Mouse (Mus musculus): ENCODE results near the gene Lrmda. TPM values are rescaled to one million over a fixed set of nuclear protein-coding genes. Genes with fewer than 3 reads are reported as not detected.

The Lrmda gene
- polyA plus RNA-seq, 1 experiment from 2014 or later: 0.94 TPM

DNA sequence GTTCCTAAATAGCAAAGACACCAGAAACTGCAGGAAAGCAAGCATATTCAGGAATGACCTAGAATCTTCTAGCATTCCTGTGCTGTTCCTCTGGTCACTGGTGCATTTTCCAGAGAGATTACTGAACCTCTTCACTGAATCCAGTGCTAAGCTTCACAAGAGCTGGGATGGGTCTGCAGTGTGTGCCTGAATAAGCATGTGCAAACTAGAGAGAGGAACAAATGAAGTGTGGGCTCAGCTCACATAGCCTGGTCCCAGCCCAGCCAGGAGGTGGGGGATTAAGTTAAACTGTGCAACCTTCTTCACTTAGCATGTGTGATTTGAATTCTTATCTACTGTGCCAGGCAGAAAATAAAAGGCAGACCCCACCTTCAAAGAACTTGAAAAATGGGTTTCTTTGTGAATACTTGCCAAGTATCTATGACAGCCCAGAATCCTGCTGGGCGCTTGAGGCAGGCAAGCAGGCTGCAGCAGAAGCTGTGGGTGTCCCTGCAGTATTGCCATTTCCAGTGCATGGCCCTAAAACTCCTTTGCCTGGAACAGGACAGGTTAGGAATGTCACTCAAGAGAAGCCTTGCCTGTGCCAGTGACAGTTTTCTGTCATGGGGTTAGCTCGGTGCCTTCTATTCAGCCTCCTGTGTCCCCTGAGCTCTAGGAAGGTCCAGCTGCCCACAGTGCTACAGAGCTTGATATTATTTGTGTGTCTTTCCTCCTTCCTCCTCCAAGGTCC, 426.5 kb downstream of the Lrmda start:
- WGBS: 74% methylated on average over 2 of the region's 2 CpGs
- H3K4me1 ChIP-seq (ENCODE audit: control insufficient read depth, insufficient read depth, low read length): peaks cover 13% of the 10 kb centered on the region
- no peaks in the 10 kb centered on the region for H3K36me3 ChIP-seq (ENCODE audit: control insufficient read depth, insufficient read depth, low read length)
- ATAC-seq (ENCODE audit: insufficient read depth, low FRiP score): no peak
- H3K4me3 ChIP-seq (replicated peaks; ENCODE audit: low read length): no peak overlapping the region
- no peaks in the 10 kb centered on the region for H3K9me3 ChIP-seq (replicated peaks; ENCODE audit: control insufficient read depth, low read length)
- no peak overlapping the region for H3K9ac ChIP-seq (ENCODE audit: low read length)
- H3K27ac ChIP-seq (ENCODE audit: low read length): no peak overlapping the region
- no peak overlapping the region for H3K4me2 ChIP-seq (ENCODE audit: low read depth, low read length)
- no peaks in the 10 kb centered on the region for H3K27me3 ChIP-seq (ENCODE audit: control insufficient read depth, insufficient read depth, low read length)

DNA sequence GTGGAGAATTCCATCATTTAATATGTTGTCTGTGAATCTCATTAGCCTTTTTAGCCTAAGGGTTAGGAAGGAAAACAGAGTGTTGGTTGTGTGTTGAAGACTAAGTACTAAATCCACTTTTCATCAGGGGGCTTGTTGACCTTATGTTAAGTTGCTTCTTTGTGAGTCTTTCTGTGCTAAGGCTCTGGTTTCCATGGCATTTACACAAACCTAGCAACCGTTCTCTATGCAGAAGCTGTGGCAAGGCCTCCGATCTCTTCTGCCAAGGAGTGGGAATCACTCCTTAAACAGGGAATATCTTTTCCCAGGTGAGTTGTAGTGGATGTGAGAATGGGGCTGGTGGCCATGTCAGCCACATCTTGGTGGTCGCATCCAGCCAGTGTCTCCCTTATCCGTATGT, 432.1 kb downstream of the Lrmda start:
- Histone ChIP-seq H3K27me3 (ENCODE audit: control insufficient read depth, insufficient read depth, low read length) (no peaks in the 10 kb centered on the region), H3K4me3 (replicated peaks; ENCODE audit: low read length) (no peak overlapping the region), H3K36me3 (ENCODE audit: control insufficient read depth, insufficient read depth, low read length) (no peaks in the 10 kb centered on the region), H3K4me1 (ENCODE audit: control insufficient read depth, insufficient read depth, low read length) (no peaks in the 10 kb centered on the region), H3K9ac (ENCODE audit: low read length) (no peak overlapping the region), H3K27ac (ENCODE audit: low read length) (no peak overlapping the region), H3K9me3 (replicated peaks; ENCODE audit: control insufficient read depth, low read length) (no peaks in the 10 kb centered on the region), H3K4me2 (ENCODE audit: low read depth, low read length) (no peak overlapping the region)
- WGBS: 91% methylated on average over 4 of the region's 4 CpGs
- no peak for ATAC-seq (ENCODE audit: insufficient read depth, low FRiP score)

DNA sequence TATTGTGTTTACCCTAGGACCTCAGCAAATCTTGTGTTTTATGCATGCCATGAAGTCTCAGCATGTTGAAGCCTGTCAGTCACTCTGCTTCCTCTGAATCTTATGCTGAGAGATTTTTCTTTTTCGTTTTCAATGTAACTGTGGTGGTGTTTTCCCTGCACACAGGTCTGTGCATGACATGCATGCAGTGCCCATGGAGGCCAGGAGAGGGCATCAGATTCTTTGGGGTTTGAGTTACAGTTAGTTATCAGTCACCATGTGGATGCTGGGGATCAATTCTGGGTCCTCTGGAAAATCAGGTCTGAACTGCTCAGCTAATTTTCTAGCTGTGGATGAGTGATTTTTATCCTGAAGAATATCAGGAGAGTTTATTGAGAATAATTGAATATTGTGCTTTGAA, 444.8 kb downstream of the Lrmda start:
- Histone ChIP-seq H3K4me3 (replicated peaks; ENCODE audit: low read length) (no peak overlapping the region), H3K4me1 (ENCODE audit: control insufficient read depth, insufficient read depth, low read length) (no peaks in the 10 kb centered on the region), H3K36me3 (ENCODE audit: control insufficient read depth, insufficient read depth, low read length) (no peaks in the 10 kb centered on the region), H3K4me2 (ENCODE audit: low read depth, low read length) (no peak overlapping the region), H3K27ac (ENCODE audit: low read length) (no peak overlapping the region), H3K27me3 (ENCODE audit: control insufficient read depth, insufficient read depth, low read length) (no peaks in the 10 kb centered on the region), H3K9ac (ENCODE audit: low read length) (no peak overlapping the region), H3K9me3 (replicated peaks; ENCODE audit: control insufficient read depth, low read length) (peaks cover 5% of the 10 kb centered on the region; the same call in 1 of the 2 replicates)
- no peak for ATAC-seq (ENCODE audit: insufficient read depth, low FRiP score)
- WGBS: 67% methylated on average over 1 of the region's 1 CpGs

DNA sequence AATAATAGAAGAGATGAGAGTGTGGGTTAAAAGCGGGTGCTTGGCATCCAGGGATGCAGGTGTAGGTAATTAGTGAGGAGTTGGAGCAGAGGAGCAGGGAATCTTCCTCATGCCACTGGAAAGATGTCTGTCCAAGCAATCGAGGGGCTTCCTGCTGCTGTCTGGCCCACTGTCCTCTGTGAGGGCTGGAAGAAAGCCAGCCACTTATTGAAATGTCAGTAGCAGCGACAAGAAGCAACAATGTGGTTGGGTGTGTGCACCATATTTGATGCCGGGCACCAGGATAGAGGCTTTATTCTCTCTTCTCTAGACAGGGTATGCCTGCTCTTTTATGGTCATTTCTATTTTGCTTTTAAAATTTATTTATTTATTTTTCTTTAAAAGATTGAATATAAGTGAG, 451.5 kb downstream of the Lrmda start:
- Histone ChIP-seq H3K9me3 (replicated peaks; ENCODE audit: control insufficient read depth, low read length) (no peaks in the 10 kb centered on the region), H3K9ac (ENCODE audit: low read length) (no peak overlapping the region), H3K27ac (ENCODE audit: low read length) (no peak overlapping the region), H3K27me3 (ENCODE audit: control insufficient read depth, insufficient read depth, low read length) (no peaks in the 10 kb centered on the region), H3K4me2 (ENCODE audit: low read depth, low read length) (no peak overlapping the region), H3K4me1 (ENCODE audit: control insufficient read depth, insufficient read depth, low read length) (no peaks in the 10 kb centered on the region), H3K36me3 (ENCODE audit: control insufficient read depth, insufficient read depth, low read length) (no peaks in the 10 kb centered on the region), H3K4me3 (replicated peaks; ENCODE audit: low read length) (no peak overlapping the region)
- 61% methylated on average over 4 of the region's 4 CpGs for WGBS
- no peak for ATAC-seq (ENCODE audit: insufficient read depth, low FRiP score)

DNA sequence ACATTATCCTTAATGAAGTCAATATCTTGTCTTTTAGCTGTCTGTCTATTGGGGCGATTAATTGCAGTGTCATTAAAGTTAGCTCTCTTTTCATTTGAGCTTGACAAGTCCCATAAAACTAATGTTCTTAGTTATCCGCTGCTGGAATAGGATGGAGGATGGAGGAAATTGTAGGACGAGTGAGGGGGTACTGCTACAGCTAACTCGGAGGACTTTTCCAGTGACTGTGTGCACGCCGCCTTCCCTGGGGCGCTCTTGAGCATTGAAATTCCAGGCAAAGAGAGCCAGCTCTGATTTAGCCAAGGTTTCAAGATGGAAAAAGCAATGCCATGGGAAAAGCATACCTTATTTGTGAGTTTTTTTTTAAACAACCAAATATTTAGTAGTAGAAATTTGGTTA, 453.9 kb downstream of the Lrmda start:
- 70% methylated on average over 7 of the region's 7 CpGs for WGBS
- ATAC-seq (ENCODE audit: insufficient read depth, low FRiP score): no peak
- no peak overlapping the region for H3K4me3 ChIP-seq (replicated peaks; ENCODE audit: low read length)
- H3K4me1 ChIP-seq (ENCODE audit: control insufficient read depth, insufficient read depth, low read length): no peaks in the 10 kb centered on the region
- no peak overlapping the region for H3K9ac ChIP-seq (ENCODE audit: low read length)
- H3K9me3 ChIP-seq (replicated peaks; ENCODE audit: control insufficient read depth, low read length): no peaks in the 10 kb centered on the region
- no peaks in the 10 kb centered on the region for H3K36me3 ChIP-seq (ENCODE audit: control insufficient read depth, insufficient read depth, low read length)
- no peak overlapping the region for H3K27ac ChIP-seq (ENCODE audit: low read length)
- no peaks in the 10 kb centered on the region for H3K27me3 ChIP-seq (ENCODE audit: control insufficient read depth, insufficient read depth, low read length)
- H3K4me2 ChIP-seq (ENCODE audit: low read depth, low read length): no peak overlapping the region

DNA sequence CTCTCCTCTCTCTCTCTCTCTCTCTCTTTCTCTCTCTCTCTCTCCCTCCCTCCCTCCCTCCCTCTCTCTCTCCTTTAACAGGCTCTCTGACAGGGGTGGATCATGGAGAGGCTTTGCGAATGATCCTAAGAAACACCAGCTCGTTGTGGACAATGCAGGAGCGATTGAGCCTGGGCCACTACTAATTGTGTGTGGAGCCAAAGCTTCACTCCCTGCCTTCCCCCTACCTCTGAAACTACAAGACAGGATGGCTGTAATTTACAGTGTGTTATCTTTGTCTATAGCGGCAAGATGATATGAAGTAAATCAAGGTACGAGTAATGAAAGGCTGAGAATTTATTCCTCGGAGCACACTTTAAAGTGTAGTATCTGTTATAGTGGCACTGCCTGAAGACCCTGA, 454.5 kb downstream of the Lrmda start:
- no peaks in the 10 kb centered on the region for H3K4me1 ChIP-seq (ENCODE audit: control insufficient read depth, insufficient read depth, low read length)
- H3K4me2 ChIP-seq (ENCODE audit: low read depth, low read length): no peak overlapping the region
- H3K9ac ChIP-seq (ENCODE audit: low read length): no peak overlapping the region
- H3K27me3 ChIP-seq (ENCODE audit: control insufficient read depth, insufficient read depth, low read length): no peaks in the 10 kb centered on the region
- no peaks in the 10 kb centered on the region for H3K36me3 ChIP-seq (ENCODE audit: control insufficient read depth, insufficient read depth, low read length)
- no peaks in the 10 kb centered on the region for H3K9me3 ChIP-seq (replicated peaks; ENCODE audit: control insufficient read depth, low read length)
- 72% methylated on average over 6 of the region's 6 CpGs for WGBS
- no peak for ATAC-seq (ENCODE audit: insufficient read depth, low FRiP score)
- H3K4me3 ChIP-seq (replicated peaks; ENCODE audit: low read length): no peak overlapping the region
- H3K27ac ChIP-seq (ENCODE audit: low read length): no peak overlapping the region

DNA sequence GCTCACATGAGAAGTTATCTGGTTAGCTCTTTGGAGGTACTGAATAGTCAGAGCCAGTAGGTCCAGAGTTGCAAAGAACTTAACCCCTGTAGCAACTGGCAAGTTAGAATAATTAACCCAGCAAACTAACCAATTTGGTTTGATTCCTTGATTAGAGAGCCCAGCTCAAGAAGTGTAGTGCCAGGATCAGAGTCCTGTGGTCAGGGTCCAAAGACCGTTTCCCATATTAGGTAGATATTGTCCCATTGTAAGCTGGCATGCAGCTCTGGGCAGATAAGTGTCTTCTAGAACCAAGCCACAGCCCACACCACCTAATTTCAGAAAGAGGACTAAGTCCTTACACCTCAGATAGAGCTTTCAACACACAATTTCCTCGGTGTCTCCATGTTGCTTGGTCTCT, 473.8 kb downstream of the Lrmda start:
- H3K9me3 ChIP-seq (replicated peaks; ENCODE audit: control insufficient read depth, low read length): no peaks in the 10 kb centered on the region
- 90% methylated on average over 2 of the region's 2 CpGs for WGBS

DNA sequence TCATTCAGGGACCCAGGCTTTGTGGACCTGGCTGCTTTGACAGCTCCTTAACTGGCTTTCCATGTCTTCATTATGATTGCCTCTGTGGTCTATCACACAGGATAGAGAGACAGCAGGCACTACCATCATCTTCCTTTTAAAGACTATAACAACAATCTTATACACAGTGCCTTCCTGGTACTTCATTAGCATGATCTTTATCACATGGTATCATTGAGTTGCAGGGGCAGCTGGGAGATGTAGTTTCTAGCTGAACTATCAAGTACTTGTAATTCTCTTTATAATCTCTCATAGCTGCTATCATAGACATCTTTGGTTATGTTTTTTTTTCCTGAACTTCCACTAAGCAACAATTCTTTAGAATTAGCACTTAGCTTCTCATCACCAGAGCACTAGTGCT, 474.8 kb downstream of the Lrmda start:
- H3K27me3 ChIP-seq (ENCODE audit: control insufficient read depth, insufficient read depth, low read length): no peaks in the 10 kb centered on the region
- ATAC-seq (ENCODE audit: insufficient read depth, low FRiP score): no peak
- H3K9me3 ChIP-seq (replicated peaks; ENCODE audit: control insufficient read depth, low read length): no peaks in the 10 kb centered on the region
- no peak overlapping the region for H3K4me2 ChIP-seq (ENCODE audit: low read depth, low read length)
- no peak overlapping the region for H3K27ac ChIP-seq (ENCODE audit: low read length)
- H3K4me3 ChIP-seq (replicated peaks; ENCODE audit: low read length): no peak overlapping the region
- no peaks in the 10 kb centered on the region for H3K36me3 ChIP-seq (ENCODE audit: control insufficient read depth, insufficient read depth, low read length)
- no peaks in the 10 kb centered on the region for H3K4me1 ChIP-seq (ENCODE audit: control insufficient read depth, insufficient read depth, low read length)
- no peak overlapping the region for H3K9ac ChIP-seq (ENCODE audit: low read length)

More for the DNA sequence above, 473.8 kb downstream of the Lrmda start:
- Histone ChIP-seq H3K27ac (ENCODE audit: low read length) (no peak overlapping the region), H3K4me3 (replicated peaks; ENCODE audit: low read length) (no peak overlapping the region), H3K9ac (ENCODE audit: low read length) (no peak overlapping the region), H3K36me3 (ENCODE audit: control insufficient read depth, insufficient read depth, low read length) (no peaks in the 10 kb centered on the region), H3K27me3 (ENCODE audit: control insufficient read depth, insufficient read depth, low read length) (no peaks in the 10 kb centered on the region), H3K4me2 (ENCODE audit: low read depth, low read length) (no peak overlapping the region), H3K4me1 (ENCODE audit: control insufficient read depth, insufficient read depth, low read length) (no peaks in the 10 kb centered on the region)
- ATAC-seq (ENCODE audit: insufficient read depth, low FRiP score): no peak

DNA sequence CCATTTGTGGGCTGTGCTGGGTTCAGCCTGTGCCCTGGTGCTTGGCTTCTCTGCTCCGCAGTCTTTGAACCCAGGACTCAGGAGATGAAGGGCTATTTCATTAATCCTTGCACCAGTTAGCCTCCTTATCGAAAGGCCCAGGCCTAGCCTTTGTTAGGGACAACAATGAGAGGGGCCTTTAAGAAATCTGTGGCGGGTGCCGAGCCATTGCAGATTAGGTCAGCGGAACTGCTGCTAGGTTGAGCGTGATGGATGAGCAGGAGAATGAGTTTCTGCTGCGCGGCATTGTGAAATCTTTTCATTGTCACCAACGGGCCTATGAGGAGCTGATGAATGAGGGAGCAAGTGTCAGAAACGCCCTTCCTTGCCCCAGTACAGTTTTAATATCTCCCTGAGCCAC, 475.4 kb downstream of the Lrmda start:
- H3K4me2 ChIP-seq (ENCODE audit: low read depth, low read length): no peak overlapping the region
- H3K27ac ChIP-seq (ENCODE audit: low read length): no peak overlapping the region
- no peak for ATAC-seq (ENCODE audit: insufficient read depth, low FRiP score)
- H3K36me3 ChIP-seq (ENCODE audit: control insufficient read depth, insufficient read depth, low read length): no peaks in the 10 kb centered on the region
- WGBS: 32% methylated on average over 10 of the region's 10 CpGs
- H3K4me3 ChIP-seq (replicated peaks; ENCODE audit: low read length): no peak overlapping the region
- H3K4me1 ChIP-seq (ENCODE audit: control insufficient read depth, insufficient read depth, low read length): no peaks in the 10 kb centered on the region
- H3K9me3 ChIP-seq (replicated peaks; ENCODE audit: control insufficient read depth, low read length): no peaks in the 10 kb centered on the region
- no peak overlapping the region for H3K9ac ChIP-seq (ENCODE audit: low read length)
- H3K27me3 ChIP-seq (ENCODE audit: control insufficient read depth, insufficient read depth, low read length): no peaks in the 10 kb centered on the region
